Mouse (Mus musculus): ENCODE results near the gene Man2a1. TPM values are rescaled to one million over a fixed set of nuclear protein-coding genes. Genes with fewer than 3 reads are reported as not detected.

The Man2a1 gene
- total RNA-seq, 2 experiments from 2014 or later, result 87.4 to 125 TPM

DNA sequence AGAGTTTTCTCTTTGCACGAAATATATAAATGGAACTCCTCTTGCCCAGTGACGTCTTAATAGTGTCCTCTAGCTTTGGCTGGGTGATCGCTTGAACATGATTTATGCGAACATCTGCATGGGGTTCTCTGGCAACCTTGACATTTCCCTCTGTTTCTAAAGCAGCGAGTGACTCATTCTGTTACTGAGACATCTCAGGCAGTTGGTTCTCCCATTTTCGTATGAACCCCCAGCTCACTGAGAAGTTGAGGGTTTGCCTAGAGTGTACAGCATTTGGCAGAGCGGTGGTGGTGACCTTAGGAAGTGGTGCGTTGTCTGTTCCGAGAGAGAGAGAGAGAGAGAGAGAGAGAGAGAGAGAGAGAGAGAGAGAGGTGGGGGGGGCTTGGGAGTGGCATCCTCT lies 2.6 kb downstream of the Man2a1 start:
- peak; percentile 63 for DNase-seq

DNA sequence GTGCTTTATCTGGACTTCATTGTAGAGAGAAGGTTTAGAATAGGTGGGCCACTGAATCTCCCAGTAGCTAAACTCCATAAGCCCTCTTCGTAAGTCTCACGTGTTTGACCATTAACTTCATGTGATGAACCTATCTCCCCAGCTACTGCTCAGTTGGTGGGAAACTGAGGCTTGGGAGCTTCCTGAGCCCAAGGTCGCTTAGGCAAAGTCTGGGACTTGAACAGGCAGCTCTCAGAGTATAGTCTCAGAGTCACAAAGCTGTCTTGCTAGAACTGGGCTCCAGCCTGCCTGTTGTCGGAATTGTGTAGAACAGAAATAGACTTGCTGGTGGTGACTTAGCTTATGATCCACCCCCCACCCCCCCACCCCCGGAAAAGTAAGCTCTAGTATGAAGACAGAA lies 3.0 kb downstream of the Man2a1 start:
- no peak for DNase-seq

DNA sequence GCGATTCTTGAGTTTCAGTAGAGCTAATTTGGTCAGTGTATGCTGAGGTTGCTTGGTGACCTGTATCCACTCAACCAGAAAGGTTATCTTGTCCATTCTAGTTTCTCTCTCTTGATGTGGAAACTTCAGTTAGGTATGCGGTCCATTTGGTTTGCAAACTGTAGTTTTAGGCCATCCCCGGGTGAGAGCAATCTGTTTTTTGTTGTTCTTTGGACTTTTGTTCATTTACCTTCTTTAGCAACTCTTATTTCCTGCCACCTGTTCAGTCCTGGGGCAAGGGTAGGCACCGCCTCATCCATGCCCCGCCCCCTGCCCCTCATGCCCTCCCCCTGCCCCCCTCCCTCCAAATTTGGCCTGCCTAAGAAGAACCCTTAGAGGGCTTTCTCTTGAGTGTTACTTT lies 3.6 kb downstream of the Man2a1 start:
- no peak for DNase-seq

DNA sequence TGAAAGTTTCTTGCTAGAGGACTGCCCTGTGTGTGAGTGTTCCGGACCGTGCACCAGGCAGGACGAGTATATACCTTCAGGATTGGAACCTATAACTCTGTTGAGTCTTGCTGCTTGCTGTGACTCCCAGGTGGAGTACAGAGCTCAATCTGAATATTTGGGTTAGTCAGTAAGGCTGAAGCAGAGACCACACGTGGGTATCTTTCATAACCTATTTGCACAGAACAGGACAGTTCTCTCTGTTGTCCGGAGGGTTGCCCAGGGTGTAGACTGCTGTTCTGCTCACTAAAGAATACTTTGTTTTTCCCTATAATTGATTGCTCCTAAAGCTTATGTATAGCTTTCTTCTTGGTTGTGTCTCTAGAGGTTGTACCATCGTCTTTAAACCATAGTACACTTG lies 7.7 kb downstream of the Man2a1 start:
- no peak for DNase-seq

DNA sequence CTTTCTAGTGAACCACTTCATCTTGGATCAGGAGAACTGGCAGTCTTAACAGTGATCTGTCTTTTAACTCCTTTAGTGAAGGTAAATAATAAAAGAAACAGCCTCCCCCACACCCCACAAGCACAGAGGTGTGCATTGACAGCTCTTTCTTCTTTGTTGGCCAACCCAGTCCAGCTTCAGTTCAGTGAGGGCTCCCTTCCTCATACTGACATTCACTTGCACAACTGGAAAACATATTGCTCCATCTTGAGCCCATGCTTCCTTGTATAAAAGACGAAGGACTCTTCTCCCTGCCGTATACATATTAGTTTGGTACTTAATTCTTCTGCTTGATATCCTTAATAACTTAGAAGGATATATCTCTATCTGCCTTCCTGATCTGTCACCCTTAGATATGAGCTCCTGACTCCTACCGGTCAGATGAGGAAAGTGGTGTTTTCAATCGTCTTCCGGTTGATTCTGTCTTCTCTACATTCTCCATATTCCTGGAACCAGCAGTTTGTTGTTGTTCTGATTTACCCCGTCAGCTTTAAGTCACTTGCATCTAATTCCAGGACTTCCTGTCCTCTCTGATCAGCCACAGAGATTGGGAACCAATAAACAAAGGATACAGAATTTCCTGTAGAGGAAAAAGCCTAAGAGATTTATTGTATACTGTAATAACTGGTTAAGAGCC lies 8.5 kb downstream of the Man2a1 start:
- DNase-seq, result no peak

DNA sequence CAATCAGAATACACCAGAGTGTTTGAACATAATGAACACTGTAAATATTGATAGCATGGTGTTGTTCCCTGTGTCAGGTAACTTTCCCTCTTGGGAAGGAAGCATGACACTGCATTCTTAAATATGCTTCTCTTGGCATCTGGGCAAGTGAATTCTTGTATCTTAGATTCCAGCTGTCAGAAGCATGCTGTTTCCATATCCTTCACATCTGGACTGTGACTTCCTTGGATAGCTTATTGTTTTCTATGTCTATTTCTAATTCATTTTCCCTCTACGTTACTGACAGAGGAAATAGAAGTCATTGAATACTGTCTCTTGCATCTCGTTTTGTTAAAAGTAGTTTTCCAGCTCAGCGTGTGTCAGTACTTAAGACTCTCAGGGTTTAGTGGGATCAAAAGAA lies 9.2 kb downstream of the Man2a1 start:
- no peak for DNase-seq

DNA sequence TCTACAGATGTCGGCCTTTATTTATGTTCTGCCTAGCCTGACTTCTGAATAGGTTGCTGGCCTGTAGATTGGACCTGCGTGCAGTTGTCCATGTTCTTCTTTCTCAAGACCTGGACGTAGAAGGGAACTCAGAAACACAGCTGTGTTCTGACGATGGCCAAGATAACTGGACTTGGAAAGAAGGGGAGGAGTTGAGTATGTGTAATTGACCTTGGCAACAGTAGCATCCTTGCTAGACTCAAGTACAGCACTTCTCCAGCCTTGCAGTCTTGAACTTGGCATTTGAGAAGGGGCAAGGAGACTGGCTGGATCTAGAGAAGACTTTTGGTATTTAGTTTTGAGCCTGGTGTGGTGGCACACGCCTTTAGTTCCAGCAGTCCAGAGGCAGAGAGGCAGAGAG lies 10.9 kb downstream of the Man2a1 start:
- DNase-seq, result no peak

DNA sequence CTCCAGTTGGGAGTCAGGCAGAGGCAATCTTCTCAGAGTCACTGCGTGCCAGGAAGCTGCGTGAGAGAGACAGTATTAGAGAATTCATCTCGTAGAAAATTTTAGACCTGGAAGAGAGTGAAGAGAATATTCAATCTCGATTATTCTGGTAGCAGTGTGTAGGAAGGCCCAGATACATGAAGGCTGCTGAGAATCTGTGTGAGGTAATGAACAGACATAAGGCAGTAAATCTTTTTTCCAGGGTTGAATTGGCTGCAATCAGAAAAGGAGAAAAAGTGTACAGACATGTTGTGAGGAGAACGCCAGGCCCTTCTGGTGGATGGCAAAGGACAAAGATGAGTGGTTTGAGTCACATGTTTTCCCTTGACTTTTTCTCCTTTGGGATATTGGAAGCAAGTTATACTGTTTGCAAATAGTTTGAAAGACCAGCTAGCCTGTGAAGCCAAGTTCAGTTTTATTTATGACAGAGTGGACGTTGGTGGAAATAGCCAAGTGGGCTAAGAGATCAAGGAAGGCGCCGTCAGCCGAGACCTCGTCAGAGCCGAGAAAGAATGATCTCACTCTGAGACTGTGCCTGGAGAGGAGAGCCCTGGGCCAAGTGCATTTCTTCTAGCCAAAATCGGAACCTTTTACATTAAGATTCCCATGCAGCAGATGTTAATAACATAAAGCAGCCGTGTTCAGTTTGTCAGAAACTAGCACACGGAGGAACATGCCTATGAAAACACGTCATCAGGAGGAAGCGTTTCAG lies 11.8 kb downstream of the Man2a1 start:
- DNase-seq, result peak; percentile 77

DNA sequence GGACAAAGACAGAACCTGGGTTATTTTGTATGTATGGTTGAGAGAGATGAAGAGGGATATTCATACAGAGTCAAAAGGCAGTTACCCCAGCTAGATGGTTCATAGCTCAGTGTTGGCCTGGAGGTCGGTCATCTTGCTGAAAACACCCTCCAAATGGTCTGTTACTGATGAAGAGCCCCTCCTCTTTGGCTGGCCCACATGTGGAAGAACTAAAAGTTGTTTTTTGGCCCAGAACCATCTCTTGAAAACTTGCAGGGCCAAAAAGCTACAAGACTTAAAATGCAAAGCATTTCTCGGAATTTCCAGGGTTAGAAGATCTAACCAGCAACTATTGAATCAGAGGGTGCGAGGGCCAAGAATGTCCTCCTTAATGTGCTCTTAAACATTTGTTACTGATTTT lies 12.4 kb downstream of the Man2a1 start:
- DNase-seq, result no peak

DNA sequence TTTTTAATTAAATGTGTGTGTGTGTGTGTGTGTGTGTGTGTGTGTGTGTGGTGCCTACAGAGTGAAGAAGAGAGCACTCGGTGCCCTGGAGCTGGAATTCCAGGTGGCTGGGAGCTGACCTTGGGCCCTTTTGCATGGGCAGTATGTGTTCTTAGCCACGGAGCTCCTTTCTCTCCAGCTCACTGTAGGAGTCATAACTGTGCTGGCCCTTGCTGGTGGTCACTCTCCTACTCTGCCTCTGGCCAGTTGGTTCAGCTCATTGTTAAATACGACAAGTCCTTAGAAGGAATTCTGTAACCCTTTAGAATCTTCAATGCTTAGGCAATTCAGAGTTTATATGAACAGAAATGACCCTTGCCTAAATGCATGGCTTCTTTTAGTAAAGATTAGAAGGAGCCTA lies 12.8 kb downstream of the Man2a1 start:
- DNase-seq, result no peak

DNA sequence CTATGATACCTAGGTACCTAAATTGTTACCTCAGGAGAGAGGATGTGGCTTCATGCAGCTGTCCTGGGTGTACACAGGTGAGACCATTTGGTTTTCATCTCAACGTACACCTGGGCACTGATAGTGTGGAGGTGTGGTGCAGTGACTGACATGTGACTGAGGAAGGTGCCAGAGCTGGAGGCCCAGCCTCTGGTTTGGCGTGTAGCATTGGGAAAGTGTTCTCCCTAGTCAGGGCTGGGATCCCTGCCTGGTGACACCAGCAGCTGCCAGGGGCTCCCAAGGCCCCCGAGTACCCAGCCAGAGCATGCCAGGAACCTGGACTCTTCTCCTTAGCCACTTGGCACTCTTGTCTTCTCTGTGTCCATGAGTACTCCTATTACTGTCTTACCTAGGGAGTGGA lies 14.3 kb downstream of the Man2a1 start:
- peak; percentile 30 for DNase-seq

DNA sequence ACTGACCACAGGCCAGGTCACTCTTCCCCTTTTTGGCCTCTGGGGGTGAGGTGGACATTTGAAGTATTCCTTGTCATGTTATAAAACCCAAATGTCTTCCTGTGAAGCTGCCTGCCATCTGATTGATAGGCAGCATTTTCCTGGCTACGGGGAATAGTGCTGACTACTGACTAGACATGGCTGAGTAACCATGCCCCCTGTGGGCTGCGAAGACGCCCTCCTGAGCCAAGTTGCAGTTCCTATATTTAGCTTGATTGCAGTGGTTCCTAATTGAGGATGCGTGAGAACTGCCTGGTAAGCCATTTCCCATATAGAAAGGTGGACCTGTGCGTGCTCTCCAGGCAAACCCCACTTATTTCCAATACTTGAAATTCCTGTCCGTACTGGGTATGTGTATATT lies 14.9 kb downstream of the Man2a1 start:
- peak; percentile 2 for DNase-seq

DNA sequence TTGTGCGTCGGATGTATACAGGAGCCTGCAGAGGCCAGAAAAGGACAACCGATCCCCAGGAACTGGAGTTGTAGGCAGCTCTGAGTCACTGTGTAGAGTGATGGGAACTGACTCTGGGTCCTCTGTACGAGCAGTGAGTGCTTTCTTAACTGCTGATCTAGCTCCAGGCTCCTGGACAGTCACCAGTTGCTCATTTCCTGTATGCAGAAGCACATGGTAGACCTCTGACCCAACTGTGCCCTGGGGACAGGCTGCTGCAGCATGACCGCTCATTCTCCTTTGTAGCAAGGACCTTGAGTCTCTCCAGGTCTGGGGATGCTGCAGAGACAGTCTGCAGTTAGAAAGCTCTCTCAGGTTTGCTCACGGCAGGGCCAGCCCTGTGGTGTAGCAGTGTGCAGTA lies 15.7 kb downstream of the Man2a1 start:
- peak; percentile 62 for DNase-seq

DNA sequence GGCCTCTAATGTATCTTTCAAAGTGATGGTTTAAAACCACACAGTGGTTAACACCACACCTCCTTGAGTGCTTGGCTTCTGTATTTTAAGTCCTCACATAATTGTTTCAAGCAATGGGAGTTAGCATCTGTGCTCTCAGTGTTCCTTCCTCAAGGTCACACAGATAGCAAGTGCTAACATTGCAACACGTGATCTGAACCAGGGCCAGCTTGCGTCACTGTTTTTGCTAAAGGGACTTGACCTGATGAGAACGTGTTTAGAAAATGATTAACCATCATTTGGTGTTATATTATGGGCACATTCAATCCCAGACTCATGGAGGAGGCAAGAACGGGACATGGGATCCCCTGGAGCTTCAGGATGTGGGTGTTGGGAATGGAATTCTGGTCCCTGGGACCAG lies 17.3 kb downstream of the Man2a1 start:
- DNase-seq, result peak; percentile 88

DNA sequence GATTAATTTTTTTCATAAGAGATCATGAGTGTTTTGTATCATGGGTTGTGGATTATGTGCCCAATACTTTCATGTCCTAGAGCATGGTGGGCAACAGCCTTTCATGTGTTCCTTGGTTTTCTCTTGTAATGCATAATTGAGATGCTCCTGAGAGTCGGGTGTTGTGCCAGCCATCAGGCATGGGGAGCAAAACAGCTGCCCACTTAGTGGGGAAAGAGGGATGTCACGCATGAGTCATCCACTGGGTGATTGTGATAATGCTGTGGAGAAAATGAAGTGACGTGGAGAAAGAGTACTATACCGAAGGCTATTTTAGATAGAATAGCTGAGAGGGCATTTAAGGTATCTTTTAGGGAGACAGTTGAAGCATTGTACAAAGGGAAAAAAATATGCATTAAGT lies 18.5 kb downstream of the Man2a1 start:
- DNase-seq, result no peak

DNA sequence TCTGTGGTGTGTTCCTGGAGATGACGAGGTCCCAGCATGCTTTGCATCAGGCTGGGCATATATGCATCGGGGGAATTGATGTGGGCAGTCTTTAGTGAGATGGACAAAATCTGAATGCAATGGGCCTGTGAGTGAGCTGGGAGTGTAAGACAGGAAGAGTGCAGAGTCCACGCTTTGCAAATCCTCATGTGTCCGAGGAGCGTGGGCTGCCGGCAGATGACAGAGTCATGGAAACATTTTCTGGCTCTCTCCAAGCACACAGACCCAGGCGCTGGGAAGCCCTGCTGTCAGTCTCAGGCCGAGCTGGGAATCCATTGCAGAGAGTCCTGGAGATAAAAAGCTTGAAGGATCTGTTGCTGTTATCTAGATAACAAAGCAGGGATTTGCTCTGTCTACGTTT lies 19.6 kb downstream of the Man2a1 start:
- no peak for DNase-seq

DNA sequence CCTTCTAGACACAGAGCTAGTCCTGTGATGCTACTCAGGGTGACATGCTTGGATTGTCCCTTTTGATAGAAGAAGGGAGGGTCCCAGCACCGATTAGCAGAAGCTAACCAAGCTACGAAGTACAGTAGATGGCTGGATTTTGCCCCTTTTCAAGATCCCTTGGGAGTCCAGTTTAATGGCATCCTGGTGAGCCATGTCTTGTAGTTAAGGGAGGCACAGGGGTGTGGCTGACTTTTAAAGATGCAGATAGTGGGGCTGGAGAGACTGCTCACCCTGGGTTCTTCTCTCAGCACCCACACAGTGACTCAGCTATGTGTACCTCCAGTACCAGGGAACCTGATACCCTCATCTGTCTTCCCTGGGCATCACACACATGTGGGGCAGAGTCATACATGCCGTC lies 20.1 kb downstream of the Man2a1 start:
- DNase-seq, result no peak

DNA sequence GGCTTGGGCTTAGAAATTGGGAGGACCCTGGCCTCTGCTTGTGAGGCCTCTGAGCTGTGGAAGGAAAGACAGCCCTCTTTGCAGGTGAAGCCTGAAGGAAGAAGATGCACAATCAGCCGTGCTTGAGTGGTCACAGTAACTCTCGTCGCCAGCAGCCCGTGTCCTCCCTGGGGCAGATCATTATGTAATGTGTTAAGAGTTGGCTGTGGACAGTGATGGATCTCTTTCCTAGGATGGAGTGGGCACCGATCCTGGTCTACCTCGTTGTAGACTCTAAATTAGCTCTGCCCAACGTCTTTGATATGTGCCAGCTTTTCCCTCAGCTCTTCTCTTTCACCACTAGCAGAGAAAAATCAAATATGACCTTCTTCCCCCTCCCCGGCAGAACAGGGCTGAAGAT lies 20.7 kb downstream of the Man2a1 start:
- no peak for DNase-seq

DNA sequence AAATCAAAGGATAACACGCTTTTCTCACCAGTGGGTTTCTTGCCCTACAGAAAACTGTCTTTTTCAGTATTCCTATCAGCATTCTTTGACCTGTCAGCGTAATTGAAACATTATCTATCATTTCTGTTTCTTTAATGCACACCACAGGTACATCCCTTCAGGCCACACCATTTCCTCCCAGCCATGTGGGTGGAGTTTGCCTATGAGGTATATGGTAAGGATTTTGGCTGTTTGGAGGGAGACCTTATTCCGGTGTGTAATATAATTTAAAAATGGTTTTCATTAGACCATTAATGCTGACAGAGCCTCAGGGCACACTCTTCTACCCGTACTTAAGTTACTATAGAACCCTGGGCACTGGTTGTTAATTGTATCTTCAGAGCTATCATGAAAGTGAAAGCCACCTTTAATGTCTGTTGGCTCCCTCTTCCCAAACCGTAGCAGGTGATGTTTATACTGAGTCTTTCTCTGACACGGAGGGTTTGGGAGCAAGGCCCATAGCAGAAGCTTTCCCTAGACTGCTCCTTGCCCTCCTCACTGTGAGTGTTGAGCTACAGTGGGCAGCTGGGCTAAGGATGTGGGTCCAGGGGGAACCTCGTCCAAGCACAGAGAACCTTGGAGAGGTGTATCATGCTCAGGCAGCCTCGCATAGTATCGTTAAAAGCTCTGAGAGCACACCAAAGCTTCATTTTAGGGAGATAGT lies 21.3 kb downstream of the Man2a1 start:
- no peak for DNase-seq

DNA sequence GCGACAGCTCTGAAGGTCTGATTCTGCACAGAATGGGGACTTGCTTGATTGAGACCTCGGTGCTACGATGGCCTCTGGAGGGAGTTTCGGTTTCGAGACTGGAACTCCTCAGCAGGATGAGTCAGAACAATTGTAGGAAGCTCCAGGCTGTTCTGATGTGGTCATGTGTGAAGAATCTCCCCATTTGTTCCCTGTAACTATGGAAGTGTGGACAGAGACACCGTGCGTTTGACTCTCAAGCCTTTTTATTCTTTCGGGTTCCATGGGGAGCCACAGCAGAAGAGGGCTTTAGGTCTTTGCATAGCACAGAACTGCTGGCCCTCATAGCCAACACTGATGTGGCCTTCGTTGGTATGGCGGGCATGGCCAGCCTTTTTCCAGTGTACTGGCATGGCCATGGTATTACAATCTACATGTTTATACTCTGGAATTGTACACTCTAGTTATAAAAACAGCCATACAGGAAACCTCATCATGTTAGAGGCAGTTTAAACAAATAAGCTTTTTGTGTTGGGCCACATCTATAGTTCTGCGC lies 21.9 kb downstream of the Man2a1 start:
- peak; percentile 59 for DNase-seq

DNA sequence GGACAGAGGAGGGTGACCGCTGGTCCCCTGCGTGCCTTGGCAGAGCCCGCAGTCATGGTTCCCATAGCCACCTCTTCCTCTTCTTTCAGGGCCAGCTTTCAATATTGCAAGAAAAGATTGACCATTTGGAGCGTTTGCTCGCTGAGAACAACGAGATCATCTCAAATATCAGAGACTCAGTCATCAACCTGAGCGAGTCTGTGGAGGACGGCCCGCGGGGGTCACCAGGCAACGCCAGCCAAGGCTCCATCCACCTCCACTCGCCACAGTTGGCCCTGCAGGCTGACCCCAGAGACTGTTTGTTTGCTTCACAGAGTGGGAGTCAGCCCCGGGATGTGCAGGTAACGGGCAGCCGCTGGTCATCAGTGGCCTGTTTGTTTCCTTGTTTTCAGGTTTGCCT lies 23.9 kb downstream of the Man2a1 start:
- DNase-seq, result no peak

DNA sequence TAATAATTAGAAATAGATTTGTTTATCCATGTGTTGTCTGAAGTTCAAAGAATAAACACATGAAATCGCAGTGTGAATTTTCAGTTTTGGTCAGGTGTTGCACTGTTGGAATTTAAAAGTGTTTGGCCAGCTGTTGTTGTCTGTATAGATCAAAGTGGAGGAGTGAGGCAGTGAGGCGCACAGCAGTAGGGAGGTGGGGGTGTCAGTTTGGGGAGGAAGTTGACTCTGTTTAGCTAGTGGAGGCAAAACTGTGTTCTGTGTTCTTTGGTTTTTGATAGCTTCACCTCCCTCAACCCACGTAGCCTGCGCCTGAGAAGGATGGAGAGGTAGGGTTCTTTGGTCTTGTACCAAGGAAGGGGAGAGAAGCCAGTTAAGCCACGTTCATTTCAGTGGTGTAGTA lies 28.3 kb downstream of the Man2a1 start:
- DNase-seq, result no peak

DNA sequence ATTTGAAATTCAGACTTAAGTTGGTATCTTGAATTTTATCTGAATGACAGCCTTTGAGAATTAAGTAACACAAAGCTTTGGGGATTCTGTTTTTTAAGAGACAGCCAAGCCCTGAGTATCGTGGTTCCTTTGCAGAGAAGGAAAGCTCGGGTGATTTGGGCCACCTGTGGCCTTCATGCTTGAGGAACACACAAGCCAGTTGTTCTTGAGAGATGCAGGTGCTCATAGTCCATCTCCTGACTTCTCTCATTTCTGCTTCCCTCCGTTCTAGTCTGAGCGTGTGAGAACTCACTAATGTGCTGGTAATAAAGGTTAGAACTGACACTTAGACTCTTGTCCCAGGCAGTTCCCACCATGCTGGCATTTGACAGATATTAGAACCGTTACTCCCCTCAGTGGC lies 28.9 kb downstream of the Man2a1 start:
- no peak for DNase-seq
